In the genomic region with DNA sequence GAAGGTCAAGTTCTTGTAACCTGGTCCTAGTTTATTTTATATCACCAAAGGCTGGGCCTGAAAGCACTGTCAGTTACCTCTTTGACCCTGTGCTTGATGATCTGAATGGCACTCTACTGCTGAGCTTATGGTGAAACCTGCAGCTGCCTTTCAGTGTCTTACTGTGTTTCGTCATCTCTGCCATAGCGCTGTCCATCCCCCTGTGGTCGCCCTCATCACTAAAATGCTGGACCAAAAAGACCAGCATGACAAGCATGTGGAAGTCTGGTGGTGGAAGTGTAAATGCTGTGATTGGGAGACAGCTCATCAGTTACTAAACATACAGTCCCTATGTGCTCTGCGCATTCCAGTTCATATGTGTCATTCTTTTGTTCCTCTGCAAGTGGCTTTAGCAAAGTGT, we compare ENCODE assay signal across 21 mouse cellular contexts.
"Had no signal": no experiment of that assay in that cellular context is flagged by ENCODE, and none has a peak within 500 bp of the region (broad histone marks: within the 10 kb centered on the region; RNA-seq: fewer than 3 reads in every experiment).

No protein-coding gene starts in this region.

- H3K27me3 ChIP-seq: kidney, embryonic 15.5 days; limb, embryonic 13.5 days; liver, embryonic 12.5 days; liver, embryonic 15.5 days; megakaryocyte, embryonic 14.5 days; midbrain, embryonic 13.5 days had no signal

- H3K9ac ChIP-seq: kidney, embryonic 15.5 days; limb, embryonic 13.5 days; liver, embryonic 12.5 days; liver, embryonic 15.5 days; midbrain, embryonic 13.5 days had no signal

- ATAC-seq: liver, embryonic 12.5 days; midbrain, embryonic 16.5 days had no signal

- DNase-seq: kidney, adult 8-10 months; kidney, postnatal 10 days; kidney, postnatal 36 days; liver; lung, adult 2 months; right cerebral cortex, adult 18-20 months; right cerebral cortex, postnatal 14 days; spleen, adult 18-20 months; thymus, adult 2 months; thymus, postnatal 14 days; thymus, postnatal 4 days had no signal

- H3K9me3 ChIP-seq: kidney, embryonic 15.5 days; limb, embryonic 10.5 days; limb, embryonic 13.5 days; liver, embryonic 15.5 days had no signal

- H3K4me2 ChIP-seq: kidney, embryonic 15.5 days; limb, embryonic 13.5 days; liver, embryonic 12.5 days; liver, embryonic 15.5 days; midbrain, embryonic 13.5 days had no signal

- H3K27ac ChIP-seq: kidney, embryonic 15.5 days; limb, embryonic 10.5 days; limb, embryonic 13.5 days; liver, embryonic 12.5 days; liver, embryonic 15.5 days; macrophage; midbrain, embryonic 10.5 days; midbrain, embryonic 13.5 days had no signal

- H3K4me3 ChIP-seq: kidney, embryonic 15.5 days; limb, embryonic 10.5 days; limb, embryonic 13.5 days; liver, embryonic 12.5 days; liver, embryonic 15.5 days; megakaryocyte, embryonic 14.5 days; midbrain, embryonic 10.5 days; midbrain, embryonic 13.5 days had no signal
